Mouse (Mus musculus) spleen, adult 2 months (tissue): ENCODE measurements around the gene Parp9. TPM values are rescaled to one million over a fixed set of nuclear protein-coding genes. Genes with fewer than 3 reads are reported as not detected.
"Not testable (repeated sequence)": the region's sequence is repeated elsewhere in the genome, so short reads cannot be mapped to it uniquely, and the experiment has no call there.

ENCODE experiments used
- DNase-seq, 2 experiments: peaks; one replicate each; pipeline versions ENCODE4 v3.0.0 to v3.0.0-alpha.2; 2012 to 2021; ENCODE audit warnings: low spot score in 2 of 2, low read depth in 1 of 2
- H3K27ac ChIP-seq: fragments of 200-500 bp; 2 replicates; pipeline ENCODE4 v1.5.1; 2012; ENCODE audit warnings: low read length, inconsistent platforms; ENCODE audit not compliant: insufficient read depth
- H3K27me3 ChIP-seq: fragments of 200-500 bp; 2 replicates; pipeline ENCODE4 v1.6.1; 2012; ENCODE audit warnings: mild to moderate bottlenecking, moderate library complexity, low read length, inconsistent platforms; ENCODE audit not compliant: control insufficient read depth, insufficient read depth
- H3K36me3 ChIP-seq: fragments of 200-500 bp; 2 replicates; pipeline ENCODE4 v1.6.1; 2012; ENCODE audit warnings: mild to moderate bottlenecking, low read length, inconsistent platforms; ENCODE audit not compliant: control insufficient read depth, insufficient read depth
- H3K4me1 ChIP-seq: fragments of 200-500 bp; 2 replicates; pipeline ENCODE4 v1.6.1; 2011; ENCODE audit warnings: inconsistent platforms; ENCODE audit not compliant: control insufficient read depth, insufficient read depth, insufficient read length
- H3K4me3 ChIP-seq: fragments of 200-500 bp; 2 replicates; pipeline ENCODE4 v1.5.1; 2011; ENCODE audit warnings: mild to moderate bottlenecking, inconsistent platforms; ENCODE audit not compliant: insufficient read depth, insufficient read length; ENCODE audit errors: extremely low read depth
- CTCF ChIP-seq: fragments of 200-500 bp; IDR thresholded peaks from 2 replicates; pipeline ENCODE4 v1.5.1; 2011; ENCODE audit warnings: mild to moderate bottlenecking, inconsistent platforms; ENCODE audit not compliant: insufficient read depth, insufficient read length, insufficient replicate concordance; ENCODE audit errors: extremely low read depth
- POLR2A ChIP-seq: fragments of 200-500 bp; IDR thresholded peaks from 2 replicates; pipeline ENCODE4 v1.6.1; 2011; ENCODE audit warnings: low read depth, low read length, inconsistent platforms
- WGBS: fragments of 180-500 bp; shearing (Covaris S2); methylation state at CpG from one replicate; pipeline ENCODE4 v1.1.7; 2018; 5-methylcytosine and 5-hydroxymethylcytosine counted together
- polyA plus RNA-seq: library from polyadenylated mRNA; depleted of rRNA; stranded (reverse); fragments of >200 nt; gene quantifications from 2 replicates; pipeline ENCODE4 v1.2.3, GENCODE M21; 2012

Parp9 gene
- polyA plus RNA-seq, 1 experiment: 6.7 TPM

DNA sequence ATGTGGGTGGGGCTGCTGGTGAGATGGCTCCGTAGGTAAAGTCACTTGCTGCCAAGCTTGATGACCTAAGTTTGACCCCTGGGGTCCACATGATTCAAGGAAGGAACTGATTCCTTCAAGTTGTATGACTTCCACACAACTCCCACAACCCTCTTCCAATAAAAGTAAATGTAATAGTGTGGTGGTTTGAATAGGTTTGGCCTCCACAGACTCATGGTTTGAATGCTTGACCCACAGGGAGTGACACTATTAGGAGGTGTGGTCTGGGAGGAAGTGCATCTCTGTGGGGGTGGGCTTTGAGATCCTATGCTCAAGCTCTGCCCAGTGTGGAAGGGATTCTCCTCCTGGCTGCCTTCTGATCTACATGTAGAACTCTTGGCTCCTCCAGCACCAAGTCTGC is 35.8 kb downstream of the Parp9 start:
- no peaks in the 10 kb centered on the region for H3K4me1 ChIP-seq
- no peak for DNase-seq
- 53% methylated on average over 1 of the region's 1 CpGs for WGBS
- H3K36me3 ChIP-seq: peaks cover 28% of the 10 kb centered on the region
- H3K27ac ChIP-seq: no peak overlapping the region
- H3K4me3 ChIP-seq: no peak overlapping the region
- no peaks in the 10 kb centered on the region for H3K27me3 ChIP-seq
- TF ChIP-seq POLR2A (no peak), CTCF (no peak)

DNA sequence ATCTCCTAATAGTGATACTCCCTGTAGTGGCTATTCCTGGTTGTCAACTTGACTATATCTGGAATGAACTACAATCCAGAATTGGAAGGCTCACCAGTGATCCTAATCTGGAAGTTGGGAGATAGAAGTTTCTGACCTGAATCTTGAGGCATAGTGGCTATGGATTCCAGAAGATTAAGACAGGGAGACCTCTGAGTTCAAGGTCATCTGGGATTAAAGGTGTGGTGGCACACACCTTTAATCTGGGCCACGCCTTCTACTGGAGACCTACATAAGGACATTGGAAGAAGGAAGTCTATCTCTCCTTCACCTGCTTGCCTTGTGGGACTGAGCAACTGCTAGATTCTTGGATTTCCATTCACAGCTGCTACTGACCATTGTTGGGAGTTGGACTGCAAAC is 40.2 kb downstream of the Parp9 start, which contains the start of gene Kpna1:
Gene Kpna1, plus strand, starts transcription at position 301 of the 400 bp plus-strand sequence.
- not testable (repeated sequence) for H3K27me3 ChIP-seq, H3K4me1 ChIP-seq, H3K36me3 ChIP-seq, H3K4me3 ChIP-seq, H3K27ac ChIP-seq, DNase-seq
- 87% methylated on average over 1 of the region's 1 CpGs for WGBS

DNA sequence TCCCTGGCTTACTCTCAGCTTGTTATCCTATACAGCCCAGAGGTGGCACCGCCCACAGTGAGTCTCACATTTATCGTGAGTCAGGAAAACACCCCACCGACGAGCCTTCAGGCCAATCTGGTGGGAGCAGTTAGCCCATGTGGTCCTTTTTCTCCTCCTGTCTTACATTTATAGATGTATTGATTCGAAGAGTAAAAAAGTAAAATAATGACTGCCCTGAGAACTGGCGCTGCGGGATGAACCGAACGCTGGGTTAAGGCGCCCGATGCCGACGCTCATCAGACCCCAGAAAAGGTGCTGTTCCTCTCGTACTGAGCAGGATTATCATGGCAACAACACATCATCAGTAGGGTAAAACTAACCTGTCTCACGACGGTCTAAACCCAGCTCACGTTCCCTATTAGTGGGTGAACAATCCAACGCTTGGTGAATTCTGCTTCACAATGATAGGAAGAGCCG is 43.1 kb downstream of the Parp9 start:
- WGBS: 64% methylated on average over 19 of the region's 19 CpGs
- no peaks in the 10 kb centered on the region for H3K36me3 ChIP-seq
- TF ChIP-seq POLR2A: no peak
- no peak for TF ChIP-seq CTCF
- H3K27me3 ChIP-seq: no peaks in the 10 kb centered on the region
- no peaks in the 10 kb centered on the region for H3K4me1 ChIP-seq
- DNase-seq: peak; percentile 100
- no peak overlapping the region for H3K4me3 ChIP-seq
- no peak overlapping the region for H3K27ac ChIP-seq

DNA sequence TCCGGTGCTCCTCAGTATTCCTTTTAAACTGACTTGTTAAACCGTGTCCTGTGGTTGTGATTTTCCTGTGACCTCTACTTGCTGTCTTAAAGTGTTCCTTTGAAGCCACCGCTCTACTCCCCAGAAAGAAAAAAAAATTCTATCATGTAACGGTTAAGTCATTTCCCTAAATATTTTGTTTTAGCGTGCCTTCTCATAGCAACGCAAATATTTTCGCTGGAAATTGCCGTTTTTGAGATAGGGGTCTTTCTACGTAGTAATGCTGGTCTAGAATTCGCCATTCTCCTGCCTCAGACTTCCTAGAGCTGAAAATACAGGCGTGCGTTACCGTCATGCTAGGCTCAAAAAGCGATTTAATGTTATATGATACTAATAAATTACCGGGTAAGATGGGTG is 44.2 kb downstream of the Parp9 start:
- Histone ChIP-seq H3K4me3 (peak overlapping the region; percentile 80), H3K4me1 (no peaks in the 10 kb centered on the region), H3K27ac (no peak overlapping the region; the same call in 1 of the 2 replicates), H3K36me3 (no peaks in the 10 kb centered on the region), H3K27me3 (no peaks in the 10 kb centered on the region)
- no peak for DNase-seq
- TF ChIP-seq CTCF (no peak), POLR2A (no peak)
- under 1% methylated on average over 15 of the region's 15 CpGs for WGBS

DNA sequence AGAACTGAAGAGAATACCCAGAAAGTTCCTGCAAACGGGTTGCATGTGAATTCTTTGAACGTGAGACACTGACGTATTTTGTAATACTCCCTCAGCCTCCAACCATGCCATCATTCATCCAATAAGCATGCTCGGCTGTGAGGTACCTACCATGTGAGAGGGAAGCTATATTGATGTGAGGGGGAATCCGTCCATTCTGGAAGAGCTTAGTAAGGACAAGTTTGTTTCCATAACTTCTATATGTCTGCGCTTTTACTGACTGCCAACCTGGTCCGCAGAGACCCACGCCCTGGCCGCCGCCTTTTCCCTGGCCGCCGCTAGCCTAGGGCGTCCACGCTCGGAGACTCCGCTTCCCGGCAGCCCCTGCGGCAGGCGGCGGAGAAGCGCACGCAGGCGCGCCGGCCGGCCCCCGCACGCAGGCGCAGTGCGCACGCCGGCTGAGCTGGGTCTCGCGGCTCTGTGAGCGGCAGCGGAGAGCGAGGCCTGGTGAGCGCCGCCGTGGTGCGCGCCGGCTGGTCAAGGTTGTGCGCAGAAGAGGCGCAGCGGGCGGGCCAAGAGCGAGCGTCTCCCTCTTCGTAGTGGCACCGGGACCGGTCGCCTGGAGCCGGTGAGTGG is 44.7 kb downstream of the Parp9 start:
- WGBS: 1% methylated on average over 54 of the region's 54 CpGs

DNA sequence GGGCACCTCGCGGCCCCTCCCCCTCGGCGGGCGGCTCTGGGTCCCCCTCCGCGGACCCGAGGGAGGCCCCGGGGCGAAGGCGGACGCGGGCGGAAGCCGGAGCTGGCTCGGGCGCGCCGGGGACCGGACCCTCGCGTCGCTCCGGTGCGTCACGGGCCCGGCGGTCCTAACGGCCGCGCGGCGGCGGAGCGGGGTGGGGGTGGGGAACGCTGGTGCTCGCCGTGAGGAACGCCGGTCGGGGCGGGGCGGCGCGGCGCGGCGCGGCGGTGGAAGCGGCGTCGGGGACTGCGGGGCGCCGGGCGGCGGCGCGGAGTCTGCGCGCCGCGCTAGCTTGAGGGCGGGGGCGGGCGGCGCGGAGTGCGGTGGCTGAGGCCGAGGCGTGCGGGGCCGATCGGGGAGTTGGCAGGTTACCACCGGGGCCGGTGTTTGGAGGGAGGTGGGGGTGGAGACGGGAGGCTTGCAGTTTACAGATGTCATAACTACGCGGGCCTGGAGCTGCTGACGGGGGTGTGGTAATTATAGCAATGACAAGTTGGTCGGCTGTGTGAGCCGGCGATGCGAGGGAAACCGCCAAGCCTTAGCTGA is 45.3 kb downstream of the Parp9 start:
- WGBS: 1% methylated on average over 79 of the region's 86 CpGs
- Histone ChIP-seq H3K4me3 (peak overlapping the region; percentile 80), H3K4me1 (no peaks in the 10 kb centered on the region; the same call in 1 of the 2 replicates), H3K36me3 (no peaks in the 10 kb centered on the region), H3K27me3 (no peaks in the 10 kb centered on the region), H3K27ac (peak overlapping the region; percentile 94)
- peak; percentile 53 to 68 for DNase-seq
- TF ChIP-seq POLR2A (no peak), CTCF (no peak)

More for the DNA sequence above, 44.7 kb downstream of the Parp9 start:
- Histone ChIP-seq H3K36me3 (no peaks in the 10 kb centered on the region), H3K4me1 (no peaks in the 10 kb centered on the region), H3K27me3 (no peaks in the 10 kb centered on the region), H3K27ac (peak overlapping the region; percentile 94), H3K4me3 (peak overlapping the region; percentile 80)
- peak; percentile 84 to 91 for DNase-seq
- TF ChIP-seq POLR2A (peak; percentile 92), CTCF (no peak)

DNA sequence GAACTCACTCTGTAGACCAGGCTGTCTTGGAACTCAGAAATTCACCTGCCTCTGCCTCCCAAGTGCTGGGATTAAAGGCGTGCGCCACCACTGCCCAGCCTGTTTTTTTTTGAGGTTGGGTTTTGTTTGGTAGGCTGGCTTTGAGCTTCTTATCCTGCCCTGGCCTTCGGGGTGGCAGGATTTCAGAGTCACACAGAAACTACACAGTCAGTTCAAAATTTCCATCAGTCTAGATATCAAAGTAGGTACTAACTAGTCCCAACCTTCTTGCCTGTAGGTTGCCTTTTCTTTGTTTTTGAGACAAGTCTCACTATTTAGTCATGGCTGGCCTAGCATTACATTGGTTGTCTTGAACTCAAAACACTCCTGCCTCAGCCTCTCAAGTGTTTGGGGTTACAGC is 46.2 kb downstream of the Parp9 start:
- H3K27ac ChIP-seq: no peak overlapping the region
- no peak overlapping the region for H3K4me3 ChIP-seq

More for the DNA sequence above, 46.2 kb downstream of the Parp9 start:
- TF ChIP-seq POLR2A (no peak), CTCF (no peak)
- no peaks in the 10 kb centered on the region; the same call in 1 of the 2 replicates for H3K4me1 ChIP-seq
- H3K27me3 ChIP-seq: no peaks in the 10 kb centered on the region
- 29% methylated on average over 3 of the region's 3 CpGs for WGBS
- H3K36me3 ChIP-seq: no peaks in the 10 kb centered on the region
- DNase-seq: no peak
